Mouse (Mus musculus) right cerebral cortex, postnatal 4 days (tissue): Measurements from ENCODE around the gene Higd1c.
"Not testable (repeated sequence)": the region's sequence is repeated elsewhere in the genome, so short reads cannot be mapped to it uniquely, and the experiment has no call there.

Experiments
- DNase-seq: peaks from one replicate; pipeline ENCODE4 v3.0.0-alpha.2; 2022

Higd1c gene

DNA sequence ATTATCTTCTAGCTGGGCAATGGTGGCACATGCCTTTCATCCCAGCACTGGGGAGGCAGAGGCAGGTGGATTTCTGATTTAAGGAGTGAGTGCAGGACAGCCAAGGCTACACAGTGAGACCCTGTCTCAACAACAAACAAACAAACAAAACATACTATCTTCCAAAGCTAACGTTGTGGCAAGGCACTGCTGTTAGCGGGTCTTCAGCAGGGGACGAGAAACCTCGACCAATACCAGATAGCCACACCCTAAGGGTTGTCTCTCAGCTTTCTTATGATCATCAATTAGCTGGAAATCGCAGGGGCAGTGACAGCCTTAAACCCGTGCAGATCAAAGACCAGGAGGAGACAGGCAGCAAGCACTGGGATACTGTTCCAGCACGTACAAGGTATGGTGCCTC is at the start of gene Higd1c:
Higd1c (plus strand) TSS at position 301 of the 400 bp plus-strand sequence.
- no peak for DNase-seq

GRCm38 (mm10) chr15:100318014-100318671 is 46.2 kb upstream of the Higd1c start:
- DNase-seq: not testable (repeated sequence)

GRCm38 (mm10) chr15:100319884-100320283 is 44.5 kb upstream of the Higd1c start:
- DNase-seq: no peak

DNA sequence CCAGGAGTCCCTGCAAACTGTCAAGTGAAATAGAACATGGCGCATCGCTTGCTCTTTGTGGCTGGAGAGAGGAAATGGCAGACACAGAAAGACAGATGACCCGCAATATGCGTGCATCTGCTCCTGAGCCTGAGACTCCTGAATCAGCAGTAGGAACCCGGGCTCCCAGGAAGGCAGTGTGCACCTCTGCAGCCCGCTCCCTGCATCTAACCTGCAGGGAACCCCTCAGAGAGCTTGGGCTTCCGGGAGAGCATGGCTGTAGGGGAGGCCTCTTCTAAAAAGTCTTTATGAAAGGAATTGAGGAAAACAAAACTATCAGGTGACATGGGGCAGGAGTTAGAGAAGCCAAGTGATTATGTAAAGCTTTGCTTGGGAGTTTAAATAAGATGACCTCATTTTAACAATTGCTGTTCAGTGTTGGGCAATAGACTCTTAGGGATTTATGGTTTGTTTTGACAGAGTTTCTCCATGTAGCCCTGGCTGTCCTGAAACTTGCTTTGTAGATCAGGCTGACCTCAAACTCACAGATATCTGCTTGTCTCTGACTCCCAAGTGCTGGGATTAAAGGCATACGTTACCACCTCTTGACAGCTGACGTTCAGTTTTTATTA is 43.9 kb upstream of the Higd1c start:
- DNase-seq: no peak

GRCm38 (mm10) chr15:100321134-100321533 is 43.2 kb upstream of the Higd1c start:
- no peak for DNase-seq

DNA sequence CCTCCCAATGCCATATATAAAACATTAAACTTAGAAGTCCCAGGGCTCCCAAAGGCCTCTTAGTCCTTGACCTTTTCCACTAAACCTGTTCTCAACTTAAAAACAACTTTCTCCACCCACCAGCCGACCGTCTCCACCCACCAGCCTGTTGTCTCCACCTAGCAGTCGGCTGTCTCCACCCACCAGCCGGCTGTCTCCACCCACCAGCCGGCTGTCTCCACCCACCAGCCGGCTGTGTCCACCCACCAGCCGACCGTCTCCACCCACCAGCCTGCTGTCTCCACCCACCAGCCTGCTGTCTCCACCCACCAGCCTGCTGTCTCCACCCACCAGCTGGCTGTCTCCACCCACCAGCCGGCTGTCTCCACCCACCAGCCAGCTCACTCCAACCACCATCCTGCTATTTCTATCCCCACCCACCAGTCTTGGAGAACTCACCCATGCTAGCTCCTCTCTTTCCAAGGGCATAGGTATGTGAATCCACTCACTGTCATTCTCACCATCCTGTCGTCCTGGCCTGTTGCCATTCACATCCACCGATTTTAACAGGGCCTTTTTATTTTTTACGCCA is 40.2 kb upstream of the Higd1c start:
- peak; percentile 14 for DNase-seq

DNA sequence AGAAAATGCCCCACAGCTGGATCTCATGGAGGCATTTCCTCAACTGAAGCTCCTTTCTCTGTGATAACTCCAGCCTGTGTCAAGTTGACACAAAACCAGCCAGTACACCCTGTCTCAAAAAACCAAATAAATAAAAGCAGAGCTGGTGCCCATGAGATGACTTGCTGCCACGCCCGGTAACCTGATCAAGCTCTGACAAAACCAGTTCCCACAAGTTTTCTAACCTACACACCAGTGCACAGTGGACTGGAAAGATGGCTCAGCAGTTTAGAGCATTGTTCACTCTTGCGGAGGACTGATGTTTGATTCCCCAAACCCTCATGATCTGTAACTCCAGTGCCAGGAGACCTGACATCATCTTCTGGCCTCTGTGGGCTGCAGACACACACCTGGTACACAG is 39.1 kb upstream of the Higd1c start:
- no peak for DNase-seq

- DNase-seq: not testable (repeated sequence)
Measured at GRCm38 (mm10) chr15:100328089-100328488, 36.3 kb upstream of the Higd1c start.

DNA sequence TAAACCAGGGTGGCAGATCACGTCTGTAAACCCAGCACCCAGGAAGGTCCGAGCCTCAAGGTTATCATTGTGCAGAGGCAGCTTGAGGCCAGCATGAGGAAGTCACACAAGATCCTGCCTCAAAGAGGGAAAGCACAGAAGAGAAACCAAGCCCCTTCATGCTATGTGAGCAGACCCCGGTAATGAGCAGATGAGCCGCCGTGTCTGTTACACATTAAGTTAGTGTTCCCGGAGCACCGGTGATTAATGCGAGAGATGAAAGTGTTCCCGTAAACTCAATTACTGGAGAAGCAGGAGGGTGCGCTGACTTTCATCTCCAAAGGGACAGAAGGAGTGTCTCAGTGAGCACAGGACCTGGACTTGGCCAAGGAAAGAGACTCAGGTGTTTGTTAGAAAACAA is 35.0 kb upstream of the Higd1c start:
- DNase-seq: not testable (repeated sequence)

DNA sequence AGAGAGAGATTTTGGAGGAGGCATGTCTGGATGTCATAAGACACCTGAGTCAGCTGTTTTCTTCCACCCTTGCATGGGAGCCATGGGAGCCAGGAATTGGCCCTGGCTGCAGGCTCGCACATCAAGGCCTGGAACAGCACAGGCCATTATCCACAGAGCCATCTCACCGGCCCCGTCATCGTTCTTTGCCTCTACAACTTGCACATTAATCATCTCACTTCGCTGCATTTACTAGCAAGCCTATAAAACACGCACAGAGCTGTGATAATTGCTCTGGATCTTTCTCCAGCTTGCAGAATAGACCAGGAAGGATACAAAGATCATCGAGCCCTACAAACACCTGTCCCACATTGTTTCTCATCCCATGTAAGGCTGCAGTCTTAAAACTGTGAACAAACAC is 33.6 kb upstream of the Higd1c start:
- DNase-seq: no peak

GRCm38 (mm10) chr15:100332077-100332961 is 32.0 kb upstream of the Higd1c start:
- not testable (repeated sequence) for DNase-seq

- no peak for DNase-seq
Measured at GRCm38 (mm10) chr15:100334629-100335028, 29.7 kb upstream of the Higd1c start, which contains the start of gene Mettl7a3. Gene Mettl7a3 (plus strand): TSS chr15:100334929.

- not testable (repeated sequence) for DNase-seq
Measured at GRCm38 (mm10) chr15:100337328-100337727, 27.0 kb upstream of the Higd1c start.

DNA sequence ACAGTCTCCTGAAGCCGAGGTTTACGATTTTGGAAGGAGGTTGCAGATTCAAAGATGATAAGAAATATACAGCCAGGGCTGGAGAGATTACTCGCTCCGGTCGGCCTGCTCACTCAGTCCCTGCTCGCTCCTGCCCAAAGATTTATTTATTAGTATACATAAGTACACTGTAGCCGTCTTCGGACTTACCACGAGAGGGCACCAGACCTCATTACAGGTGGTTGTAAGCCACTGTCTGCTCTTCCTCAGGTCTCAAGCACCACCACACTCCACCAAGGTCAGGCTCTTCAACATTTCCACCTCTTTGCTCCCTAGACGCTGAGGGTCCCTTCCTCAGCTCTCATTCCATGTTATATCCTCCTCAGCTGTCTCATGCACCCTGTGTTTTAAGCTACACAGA is 26.5 kb upstream of the Higd1c start:
- peak; percentile 37 for DNase-seq

DNA sequence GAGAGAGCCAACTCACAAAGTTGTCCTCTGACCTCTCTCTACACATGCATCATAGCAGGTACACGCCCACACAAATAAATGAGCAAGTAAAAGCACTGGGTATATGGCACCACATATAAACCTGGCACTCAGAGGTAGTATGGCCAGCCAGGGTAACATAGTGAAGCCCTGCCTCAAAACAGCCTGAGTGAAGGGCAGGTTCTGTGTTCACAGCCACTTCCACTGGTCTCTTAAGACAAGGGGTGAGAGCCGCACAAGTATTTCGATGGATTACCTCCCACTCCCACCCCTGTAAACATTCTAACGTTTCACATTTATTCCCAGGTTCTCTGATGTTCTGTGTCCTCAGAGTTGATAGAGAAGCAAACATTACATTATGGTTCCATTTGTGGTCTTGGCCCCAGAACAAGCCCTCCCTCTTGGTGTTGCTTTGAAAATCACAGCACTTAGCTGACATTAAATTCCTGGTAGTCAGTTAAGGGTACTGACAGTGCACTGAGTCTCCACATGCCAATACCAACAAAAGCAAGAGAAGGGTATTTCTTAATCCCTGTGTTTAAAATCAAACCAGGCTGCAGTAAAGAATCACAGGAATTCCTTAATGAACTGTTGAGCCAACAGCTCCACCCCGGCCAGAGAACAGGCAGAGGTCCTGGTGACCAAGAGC is 22.9 kb upstream of the Higd1c start:
- not testable (repeated sequence) for DNase-seq

DNA sequence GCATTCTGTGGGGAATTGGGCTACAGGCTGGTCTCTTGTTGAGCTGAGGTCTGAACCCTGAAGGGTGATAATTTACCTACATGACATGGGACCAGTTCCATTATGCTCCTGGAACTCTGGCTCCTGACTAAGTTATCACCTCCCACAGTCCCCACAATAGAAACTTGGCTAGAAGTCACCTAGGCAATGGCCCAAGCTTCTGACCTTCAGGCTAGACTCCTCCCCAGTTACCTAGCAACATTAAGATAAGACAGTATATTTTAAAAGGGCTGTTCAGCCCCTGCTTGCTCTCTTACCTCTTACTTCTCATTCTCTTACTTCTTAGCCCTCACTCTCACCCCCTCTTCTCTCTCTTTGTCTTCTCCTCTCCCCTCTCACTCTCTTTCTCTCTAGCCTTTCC is 18.9 kb upstream of the Higd1c start:
- DNase-seq: no peak

GRCm38 (mm10) chr15:100346761-100347160 is 17.6 kb upstream of the Higd1c start:
- DNase-seq: no peak

- DNase-seq: no peak
Measured at GRCm38 (mm10) chr15:100349496-100349895, 14.8 kb upstream of the Higd1c start.

DNA sequence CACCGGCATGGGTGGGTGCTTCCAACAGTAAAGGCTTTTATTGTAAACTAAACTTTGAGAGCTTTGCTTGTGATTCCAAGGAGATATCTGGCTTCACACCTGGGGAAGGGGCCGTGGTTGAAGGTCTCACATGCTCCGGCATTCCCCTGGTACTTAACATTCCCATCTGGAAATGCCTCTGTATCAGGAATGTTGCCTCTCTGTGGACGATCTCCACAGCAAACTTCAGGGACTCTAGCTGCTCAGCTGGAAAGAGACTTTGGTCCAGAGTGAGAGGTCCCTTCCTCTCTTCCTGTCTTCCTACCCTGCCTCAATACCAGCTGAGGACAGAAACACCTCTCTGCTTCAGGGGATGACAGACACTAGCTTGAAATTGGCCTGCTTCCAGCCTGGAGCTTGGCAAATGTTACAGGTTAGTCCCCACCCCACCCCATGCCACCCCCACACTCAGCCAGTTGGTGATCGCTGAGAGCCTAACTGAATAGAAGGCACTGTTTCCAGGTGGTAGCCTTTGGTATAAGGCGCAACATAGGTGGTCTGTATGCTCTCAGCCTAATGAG is 12.8 kb upstream of the Higd1c start:
- no peak for DNase-seq

- no peak for DNase-seq
Measured at GRCm38 (mm10) chr15:100352711-100353250, 11.6 kb upstream of the Higd1c start, which contains the start of the genes Methig1 and Mettl7a2. Gene Methig1 (plus strand): TSS chr15:100353149. Gene Mettl7a2 (plus strand): TSS chr15:100353200.

DNA sequence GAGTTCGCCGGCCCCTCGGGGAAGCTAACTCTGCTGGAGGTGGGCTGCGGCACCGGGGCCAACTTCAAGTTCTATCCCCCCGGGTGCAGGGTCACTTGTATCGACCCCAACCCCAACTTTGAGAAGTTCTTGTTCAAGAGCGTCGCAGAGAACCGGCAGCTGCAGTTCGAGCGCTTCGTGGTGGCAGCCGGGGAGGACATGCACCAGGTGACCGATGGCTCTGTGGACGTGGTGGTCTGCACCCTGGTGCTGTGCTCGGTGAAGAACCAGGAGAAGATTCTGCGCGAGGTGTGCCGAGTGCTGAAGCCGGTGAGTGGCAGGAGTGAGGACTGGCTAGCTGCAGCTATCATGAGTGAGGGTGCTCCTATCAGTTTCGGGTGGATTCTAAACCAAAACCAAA is 10.9 kb upstream of the Higd1c start:
- not testable (repeated sequence) for DNase-seq

- DNase-seq: no peak
Measured at GRCm38 (mm10) chr15:100355876-100356275, 8.5 kb upstream of the Higd1c start.
